1 mouse cellular context compared by ENCODE assay signal in the genomic region with DNA sequence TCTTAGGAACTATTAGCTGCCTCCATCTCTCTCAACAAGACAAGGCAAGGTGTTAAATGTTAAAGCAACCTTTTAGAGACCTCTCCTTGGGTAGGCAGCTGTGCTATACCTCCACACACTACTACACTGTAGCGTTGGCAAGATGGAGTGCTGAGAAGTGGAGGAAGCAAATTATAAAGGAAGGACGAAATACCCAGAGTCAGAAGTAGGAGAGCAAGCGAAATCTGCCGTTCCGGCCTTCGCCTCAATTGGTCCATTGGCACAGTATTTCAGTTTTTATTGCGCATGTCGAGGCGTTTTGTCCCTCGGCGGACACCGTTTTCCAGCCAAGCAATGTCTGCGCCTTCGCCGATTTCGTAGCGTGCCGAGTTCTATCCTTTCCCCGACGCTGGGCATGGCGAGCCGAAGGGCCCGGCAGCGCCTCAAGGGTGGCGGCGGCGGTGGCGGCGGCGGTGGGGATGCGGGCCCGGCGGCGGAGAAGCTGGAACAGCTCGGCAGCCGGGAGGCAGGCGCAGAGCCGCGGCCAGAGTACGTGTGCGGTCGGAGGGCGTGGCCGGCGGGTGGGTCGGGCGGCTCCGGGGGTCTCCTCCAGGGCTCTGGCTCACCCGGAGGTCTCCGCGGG.
TF ChIP-seq lines count a peak whose summit lies in the region.

A gene (plus strand): TSS at position 29 of the 622 bp plus-strand sequence.
A gene (minus strand): TSS at position 530 of the 622 bp plus-strand sequence.

TF ChIP-seq in CH12.LX, 34 proteins besides CTCF, POLR2A, EP300 and RAD21 (continued from another document):
- TF ChIP-seq TCF12 (IDR thresholded peaks at IDR 0.05; ENCODE audit: low read depth, low read length) (no peak), JUND (conservative IDR thresholded peaks at IDR 0.05; ENCODE audit: low read depth, low read length) (no peak), USF2 (conservative IDR thresholded peaks at IDR 0.05; ENCODE audit: low read depth, low read length) (no peak), TBP (conservative IDR thresholded peaks at IDR 0.05; ENCODE audit: low read depth, low read length) (peak; percentile 67), GABPA (IDR thresholded peaks at IDR 0.05; ENCODE audit: insufficient replicate concordance, low read depth, low read length) (no peak), NELFE (IDR thresholded peaks at IDR 0.05; ENCODE audit: low read depth, low read length) (0 out of 2 replicates have a peak, but pooled peaks have one; percentile 24), SMC3 (IDR thresholded peaks at IDR 0.05; ENCODE audit: low read depth, low read length) (no peak), RCOR1 (conservative IDR thresholded peaks at IDR 0.05; ENCODE audit: low read depth, low read length) (no peak), UBTF (IDR thresholded peaks at IDR 0.05; ENCODE audit: low read depth, low read length) (no peak), MAFK (IDR thresholded peaks at IDR 0.05; ENCODE audit: insufficient replicate concordance, low read length) (no peak), HCFC1 (IDR thresholded peaks at IDR 0.05; ENCODE audit: low read depth, low read length) (peak; percentile 79), E2F4 (IDR thresholded peaks at IDR 0.05; ENCODE audit: insufficient replicate concordance, low read depth, low read length) (no peak), MYC (IDR thresholded peaks at IDR 0.05; ENCODE audit: low read depth, low read length) (0 out of 2 replicates have a peak, but pooled peaks have one; percentile 42), ZMIZ1 (IDR thresholded peaks at IDR 0.05; ENCODE audit: low read depth, low read length) (no peak), NRF1 (IDR thresholded peaks at IDR 0.05; ENCODE audit: low read depth, low read length) (peak; percentile 75), BHLHE40 (IDR thresholded peaks at IDR 0.05; ENCODE audit: low read depth, low read length) (no peak), MAX (IDR thresholded peaks at IDR 0.05; ENCODE audit: low read length) (0 out of 2 replicates have a peak, but pooled peaks have one; percentile 25), CHD2 (IDR thresholded peaks at IDR 0.05; ENCODE audit: low read length) (no peak), USF1 (IDR thresholded peaks at IDR 0.05; ENCODE audit: low read depth, low read length) (no peak)
